Mouse (Mus musculus): ENCODE measurements around the gene Pnisr.
A peak's percentile ranks its signal among the peaks of the same experiment; 100 is the strongest.

Gene Pnisr

DNA sequence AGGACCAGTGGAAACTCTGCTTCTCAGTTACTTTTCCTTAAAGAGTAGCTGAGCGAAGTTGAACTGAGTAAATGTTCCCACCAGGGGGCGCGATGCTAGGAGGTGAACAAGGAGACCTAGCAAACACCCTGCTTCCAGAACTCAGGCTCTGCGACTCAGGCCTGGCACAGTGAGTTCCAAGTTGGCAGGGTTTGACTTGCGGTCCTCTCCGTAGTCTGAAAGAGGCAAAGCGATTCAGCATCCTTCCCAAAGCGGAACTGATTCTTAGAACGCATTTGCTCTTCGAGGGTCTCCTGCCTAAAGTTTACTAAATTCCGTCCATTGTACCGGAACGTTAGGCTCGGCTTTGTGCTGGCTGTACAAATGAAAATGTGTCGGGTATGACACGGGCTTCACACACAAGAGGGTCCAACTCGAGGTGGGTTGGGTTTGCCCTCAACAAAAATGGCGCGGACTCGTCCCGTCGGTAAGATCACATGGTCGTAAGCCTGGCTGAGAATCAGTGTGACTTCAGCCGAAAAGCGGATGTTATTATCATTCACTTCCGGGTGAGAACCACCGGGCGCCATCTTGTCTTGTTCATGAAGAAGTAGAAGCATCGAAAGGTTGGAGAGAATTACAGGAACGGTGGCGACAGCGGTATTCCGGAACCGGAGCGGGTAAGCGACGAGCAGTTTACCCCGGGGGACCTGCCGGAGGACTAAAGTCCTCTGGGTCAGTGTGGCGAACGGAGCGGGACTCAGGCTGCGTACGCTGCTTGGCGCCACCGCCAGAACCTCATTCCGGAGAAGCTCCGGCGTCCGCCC lies at the start of gene Pnisr:
Gene Pnisr, plus strand, starts transcription at position 103 of the 806 bp plus-strand sequence.
- DNase-seq (ENCODE audit: low spot score), result peak; percentile 85

DNA sequence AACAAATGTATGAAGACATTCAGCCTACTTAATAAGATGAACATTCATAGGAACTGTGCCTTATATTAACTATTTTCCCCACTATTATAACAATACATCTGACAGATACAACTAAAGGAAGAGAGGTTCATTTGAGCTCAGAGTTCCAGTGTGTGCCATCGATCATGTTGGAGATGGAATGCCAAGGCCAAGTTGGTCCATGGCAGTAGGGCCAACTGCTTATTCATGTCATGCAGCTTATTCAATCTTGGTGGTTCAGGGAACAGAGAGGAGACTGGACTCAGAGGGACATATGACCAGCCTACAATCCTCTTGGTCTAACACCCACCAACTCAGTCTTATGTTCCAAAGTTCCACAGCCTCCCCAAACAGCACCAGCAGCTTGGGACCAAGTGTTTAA lies 46.4 kb upstream of the Pnisr start:
- DNase-seq (ENCODE audit: low spot score), result no peak

DNA sequence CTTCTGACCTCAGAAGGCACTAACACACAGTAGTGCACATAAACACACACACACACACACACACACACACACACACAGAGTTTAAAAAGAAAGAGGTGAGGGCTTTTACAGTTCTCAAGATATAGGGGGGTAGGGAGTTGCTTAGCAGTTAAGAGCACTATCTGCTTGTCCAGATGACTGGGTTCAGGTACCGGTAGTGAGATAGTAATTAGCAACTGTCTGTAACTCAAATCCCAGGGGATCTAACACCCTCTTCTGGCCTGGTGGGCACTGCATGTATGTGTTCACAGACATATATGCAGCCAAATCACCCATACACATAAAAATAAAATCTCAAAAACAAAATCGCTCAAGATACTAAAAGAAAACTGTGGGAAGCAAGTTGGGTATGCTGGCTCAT lies 45.8 kb upstream of the Pnisr start:
- DNase-seq (ENCODE audit: low spot score), result no peak

DNA sequence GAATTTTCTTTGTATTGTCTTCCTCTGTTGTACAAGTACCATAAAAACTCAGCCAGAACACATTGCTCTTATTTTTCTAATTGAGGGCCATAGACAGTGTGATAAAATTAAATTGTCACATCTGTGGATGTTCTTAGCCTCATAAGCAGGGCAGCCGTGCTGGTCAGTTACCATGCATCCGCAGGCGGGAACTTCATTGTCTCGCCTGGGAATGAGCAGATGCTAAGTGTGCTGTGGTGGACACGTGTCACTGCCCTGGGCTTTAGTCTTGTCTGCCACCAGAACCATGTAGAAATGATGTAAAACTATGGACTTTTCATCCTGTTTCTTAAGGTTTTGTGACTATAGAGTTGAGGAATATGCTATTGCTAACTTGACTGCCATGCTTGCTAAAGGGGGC lies 40.2 kb upstream of the Pnisr start:
- DNase-seq (ENCODE audit: low spot score), result no peak

DNA sequence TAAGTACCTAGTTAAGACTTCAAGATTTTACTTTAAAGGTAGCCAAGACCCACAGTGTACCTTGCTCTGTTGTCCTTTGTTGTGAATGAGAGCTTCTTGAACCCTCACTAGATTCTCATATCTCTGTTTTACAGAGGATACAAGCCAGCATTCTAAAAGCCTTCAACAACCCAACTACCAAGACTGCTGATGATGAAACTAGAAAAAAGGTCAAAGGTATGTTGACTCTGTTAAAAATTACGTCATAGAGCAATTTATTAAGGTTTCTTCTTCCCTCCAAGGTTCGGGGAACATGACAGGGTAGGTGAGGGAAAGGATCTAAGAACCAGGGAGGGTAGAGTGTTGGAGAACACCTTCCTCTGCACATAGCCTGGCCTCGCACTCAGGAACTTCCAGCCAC lies 36.8 kb upstream of the Pnisr start:
- DNase-seq (ENCODE audit: low spot score), result no peak

DNA sequence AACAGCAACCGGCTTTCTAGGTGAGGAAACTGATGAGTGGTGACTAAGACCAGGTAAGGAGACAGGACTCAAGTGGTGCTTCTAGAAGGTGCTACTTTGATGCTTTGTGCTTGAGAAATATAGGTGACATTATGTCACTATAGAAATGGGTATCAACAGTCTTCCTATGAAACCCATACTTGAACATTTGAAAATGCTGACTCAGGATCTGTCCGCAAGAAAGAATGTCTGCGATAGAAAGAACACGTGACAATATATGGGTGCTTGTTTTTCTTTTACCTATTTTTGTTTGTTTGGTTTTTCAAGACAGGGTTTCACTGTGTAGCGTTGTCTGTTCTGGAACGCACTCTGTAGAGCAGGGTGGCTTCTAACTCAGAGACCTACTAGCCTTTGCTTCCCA lies 34.7 kb upstream of the Pnisr start:
- no peak for DNase-seq (ENCODE audit: low spot score)

DNA sequence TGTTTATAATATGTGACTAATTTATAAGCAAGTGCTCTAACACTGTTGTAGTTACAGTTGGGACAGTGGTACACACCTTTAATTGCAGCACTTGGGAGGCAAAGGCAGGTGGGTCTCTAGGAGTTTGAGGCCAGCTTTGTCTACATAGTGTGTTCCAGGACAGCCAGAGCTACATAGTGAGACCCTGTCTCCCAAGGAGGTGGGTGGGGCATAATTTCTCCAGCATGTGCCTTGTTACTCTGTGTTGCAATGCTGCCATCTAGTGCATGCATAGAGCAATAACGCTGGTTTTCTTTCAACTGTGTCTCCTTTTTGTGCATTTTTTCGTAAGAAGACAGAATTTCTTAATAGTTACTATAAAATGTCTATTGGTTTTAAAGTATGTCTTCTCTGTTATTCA lies 33.4 kb upstream of the Pnisr start:
- peak; percentile 8 for DNase-seq (ENCODE audit: low spot score)

DNA sequence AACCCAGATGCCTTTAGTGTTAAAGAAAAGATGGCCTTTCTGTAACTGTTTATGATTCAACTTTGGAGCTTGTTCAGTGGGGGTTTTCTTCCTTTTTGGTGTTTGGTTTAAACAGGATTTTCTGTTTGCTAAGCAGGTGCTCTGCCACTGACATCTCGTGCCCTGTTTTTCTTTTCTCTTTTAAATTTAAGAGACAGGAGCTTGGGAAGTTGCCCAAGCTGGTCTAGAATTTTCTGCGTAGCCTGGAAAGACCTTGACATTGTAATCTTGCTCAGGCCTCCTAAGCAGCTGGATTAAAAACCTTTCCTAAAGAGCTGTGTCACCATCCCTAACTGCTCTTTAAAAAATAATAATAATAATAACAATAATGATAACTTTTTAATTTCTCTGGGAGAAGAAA lies 20.8 kb upstream of the Pnisr start:
- no peak for DNase-seq (ENCODE audit: low spot score)

DNA sequence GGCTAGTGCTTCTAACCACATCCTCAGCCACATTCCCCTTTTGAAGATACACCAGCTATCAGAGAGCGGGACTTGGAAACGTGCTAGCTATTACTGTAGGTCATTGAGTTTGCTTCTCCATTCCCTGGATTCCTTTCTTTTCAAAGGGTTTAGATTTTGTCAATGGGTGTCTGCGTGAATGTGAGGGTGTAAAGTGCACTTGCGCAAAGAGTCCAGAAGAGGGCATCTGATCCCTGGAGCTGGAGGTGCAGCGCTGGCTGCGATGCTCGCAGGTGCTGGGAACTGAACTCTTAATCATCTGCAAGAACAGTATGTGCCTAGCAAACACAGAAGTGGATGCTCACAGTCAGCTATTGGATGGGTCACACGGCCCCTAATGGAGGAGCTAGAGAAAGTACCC lies 14.5 kb upstream of the Pnisr start:
- DNase-seq (ENCODE audit: low spot score), result no peak

DNA sequence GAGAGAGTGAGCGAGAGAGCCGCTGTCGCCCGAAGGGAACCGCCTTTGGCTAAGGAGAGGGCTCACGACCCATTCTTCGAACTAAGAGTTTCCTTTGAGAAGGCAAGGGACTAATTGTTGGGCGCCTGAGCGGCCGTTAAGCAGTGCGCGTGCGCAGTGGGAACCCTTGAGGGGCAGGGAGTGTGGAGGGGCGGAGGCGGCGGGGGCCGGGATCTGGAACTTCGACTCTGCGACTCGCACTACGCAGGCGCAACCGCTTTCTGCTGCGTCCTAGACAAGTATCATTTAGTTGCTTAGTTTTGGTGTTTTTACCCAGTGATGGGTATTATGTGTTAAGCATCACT lies 876 bp downstream of the Pnisr start:
- DNase-seq (ENCODE audit: low spot score), result peak; percentile 90

DNA sequence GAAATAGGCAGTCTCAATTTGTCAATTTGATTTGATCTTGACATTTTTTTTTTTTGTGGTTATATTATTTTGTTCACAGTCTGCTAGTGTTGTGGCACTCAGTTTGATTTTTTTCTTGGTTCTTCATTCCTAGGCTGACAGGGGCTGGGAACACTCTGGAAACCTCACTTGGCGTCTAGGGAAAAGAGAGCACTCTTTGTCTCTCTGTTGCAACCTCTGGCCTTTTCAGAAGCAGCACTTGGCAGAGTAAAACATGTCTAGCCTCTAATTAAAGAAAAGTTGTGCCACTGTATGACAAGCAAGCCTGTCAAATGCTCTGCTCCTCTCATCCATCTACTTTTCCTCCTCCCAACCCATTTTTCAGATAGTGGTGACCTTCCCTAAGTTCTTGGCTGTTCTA lies 10.1 kb downstream of the Pnisr start:
- DNase-seq (ENCODE audit: low spot score), result no peak

DNA sequence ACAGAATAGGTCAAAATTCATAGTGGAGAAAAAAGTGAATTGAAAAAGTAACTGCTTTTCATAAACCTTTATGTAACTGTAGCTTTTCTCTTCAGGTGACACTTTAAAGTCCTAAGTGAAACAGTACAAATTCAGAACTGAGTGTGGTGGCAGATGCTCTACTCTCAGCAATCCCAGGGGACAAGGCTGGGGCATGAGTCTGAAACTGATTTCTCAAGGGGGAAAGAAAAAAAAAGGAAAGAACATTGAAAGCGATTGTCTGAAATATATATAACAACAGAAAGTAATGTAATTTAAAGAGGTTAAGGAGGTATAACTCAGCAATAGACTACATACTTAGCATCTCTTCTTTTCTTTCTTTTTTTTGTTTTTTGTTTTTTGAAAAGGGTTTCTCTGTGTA lies 17.8 kb downstream of the Pnisr start:
- DNase-seq (ENCODE audit: low spot score), result no peak

DNA sequence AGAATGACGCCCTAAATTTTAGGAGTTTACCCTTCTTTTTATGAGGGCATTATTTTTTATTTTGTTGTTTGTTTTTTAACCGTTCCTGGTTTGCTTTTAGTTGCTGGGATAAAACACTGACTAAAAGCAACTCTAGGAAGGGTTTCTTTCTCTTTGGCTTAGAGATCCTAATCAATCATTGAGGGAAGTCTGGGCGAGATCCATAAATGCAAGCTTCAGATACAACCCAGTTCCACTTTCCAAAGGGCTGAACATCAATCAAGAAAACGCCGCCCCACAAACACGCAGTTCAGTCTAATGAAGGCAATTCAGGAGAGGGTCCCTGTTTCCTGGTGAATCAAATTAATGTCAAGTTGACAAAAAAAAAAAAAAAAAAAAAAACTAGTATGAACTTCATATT lies 31.4 kb downstream of the Pnisr start:
- no peak for DNase-seq (ENCODE audit: low spot score)

DNA sequence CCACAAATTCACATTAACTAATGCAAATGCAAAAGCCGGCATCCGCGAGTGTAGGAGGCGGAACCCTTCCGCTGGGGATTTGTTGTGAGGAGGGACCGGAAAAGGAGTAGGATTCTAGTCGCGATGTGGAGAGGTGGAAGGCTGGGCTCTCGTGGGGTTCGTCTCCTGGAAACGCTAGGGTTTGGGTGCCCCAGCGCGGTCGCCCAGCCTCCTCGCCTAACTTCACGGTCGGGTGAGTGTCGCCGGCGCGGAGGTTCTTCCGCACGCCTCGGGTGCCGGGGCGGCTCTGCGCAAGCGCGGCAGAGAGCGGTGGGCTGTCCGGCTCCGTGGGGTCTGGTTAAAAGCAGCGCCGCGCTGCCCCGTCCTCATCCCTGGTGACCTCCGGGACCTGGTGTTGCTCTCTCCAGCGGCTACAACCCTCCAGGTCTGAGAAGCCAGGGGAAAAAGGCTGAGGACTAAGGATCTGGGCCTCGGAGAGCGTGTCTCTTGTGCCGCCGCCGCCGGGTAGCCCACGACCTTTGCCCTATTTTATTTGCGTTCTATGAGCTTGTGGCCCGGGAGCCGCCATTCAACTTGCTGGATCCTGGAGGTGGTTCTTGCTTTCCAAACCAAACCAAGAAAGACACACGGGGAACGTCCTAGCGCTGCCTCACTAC lies 32.3 kb downstream of the Pnisr start, which contains the start of gene Coq3:
Gene Coq3, plus strand, starts transcription at position 109 of the 656 bp plus-strand sequence.
- DNase-seq (ENCODE audit: low spot score), result peak; percentile 87

DNA sequence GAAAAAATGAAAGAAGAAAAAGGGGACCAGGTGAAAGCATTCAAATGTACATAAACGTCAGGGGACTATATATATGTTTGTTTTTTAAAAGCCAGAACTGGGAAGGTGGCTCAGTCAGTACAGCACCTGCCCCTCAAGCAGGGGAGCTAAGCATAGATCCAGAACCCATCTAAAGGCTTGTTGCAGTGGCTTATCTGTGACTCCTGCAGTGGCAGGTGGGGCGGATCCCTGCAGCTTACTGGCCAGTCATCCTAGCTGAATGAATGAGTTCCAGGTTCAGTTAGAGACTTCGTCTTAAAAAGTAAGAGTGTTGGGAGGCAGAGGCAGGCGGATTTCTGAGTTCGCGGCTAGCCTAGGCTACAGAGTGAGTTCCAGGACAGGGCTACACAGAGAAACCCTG lies 35.4 kb downstream of the Pnisr start:
- DNase-seq (ENCODE audit: low spot score), result no peak

DNA sequence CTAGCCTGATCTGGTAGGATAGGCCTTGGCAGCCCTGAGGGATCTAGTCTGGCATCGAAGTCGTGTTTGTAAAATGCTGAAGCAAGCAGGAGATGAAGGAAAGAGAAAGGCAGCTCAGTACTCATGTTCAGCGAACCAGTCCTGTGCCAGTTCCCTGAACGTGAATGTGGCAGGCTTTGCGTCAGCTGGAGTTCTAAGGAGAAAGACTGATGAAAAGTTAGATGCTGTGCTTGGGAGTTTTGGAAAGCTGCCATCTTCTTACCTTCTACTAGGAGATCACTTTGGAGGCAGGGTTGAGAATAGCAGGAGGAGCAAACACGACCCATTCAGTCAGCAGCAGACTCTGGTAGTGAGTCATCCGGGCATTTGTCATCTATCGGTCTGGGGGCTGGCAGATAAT lies 38.4 kb downstream of the Pnisr start:
- no peak for DNase-seq (ENCODE audit: low spot score)

Measured in ovary, postnatal 36 days (tissue).